Mouse (Mus musculus) liver, adult 2 months (tissue): ENCODE measurements at regions not wholly inside any gene's neighbourhood (a gene's known extent, or its start where the extent isn't known, plus 50 kb on each side); places are given as distances from the start of the nearest gene placed in this dataset.

Source experiments
- DNase-seq: peaks from one replicate; pipeline ENCODE4 v3.0.0-alpha.2; 2011; ENCODE audit warnings: low read depth, low spot score; ENCODE audit errors: extremely low read depth
- H3K27ac ChIP-seq: fragments of 200-500 bp; replicated peaks from 2 replicates; pipeline ENCODE4 v1.5.1; 2012; ENCODE audit warnings: low read depth, mild to moderate bottlenecking, control low read depth, inconsistent platforms, low read length; ENCODE audit not compliant: insufficient read depth
- H3K27me3 ChIP-seq: fragments of 200-500 bp; 2 replicates; pipeline ENCODE4 v1.6.1; 2012; ENCODE audit warnings: mild to moderate bottlenecking, moderate library complexity, low read length, inconsistent platforms; ENCODE audit not compliant: control insufficient read depth, insufficient read depth
- H3K36me3 ChIP-seq: fragments of 200-500 bp; 2 replicates; pipeline ENCODE4 v1.6.1; 2012; ENCODE audit warnings: low read length, inconsistent platforms; ENCODE audit not compliant: control insufficient read depth, insufficient read depth
- H3K4me1 ChIP-seq: fragments of 200-500 bp; 2 replicates; pipeline ENCODE4 v1.6.1; 2011; ENCODE audit warnings: low read length; ENCODE audit not compliant: control insufficient read depth, insufficient read depth
- H3K4me3 ChIP-seq: fragments of 200-500 bp; 2 replicates; pipeline ENCODE4 v1.5.1; 2011; ENCODE audit warnings: low read depth, mild to moderate bottlenecking, control low read depth, low read length, moderate library complexity; ENCODE audit not compliant: insufficient read depth
- H3K79me2 ChIP-seq: fragments of 200-500 bp; 2 replicates; pipeline ENCODE4 v1.6.1; 2012; ENCODE audit warnings: inconsistent platforms, mild to moderate bottlenecking, low read length, moderate library complexity; ENCODE audit not compliant: control insufficient read depth, insufficient read depth
- H3K9ac ChIP-seq: fragments of 200-500 bp; 2 replicates; pipeline ENCODE4 v1.6.1; 2012; ENCODE audit warnings: low read depth, mild to moderate bottlenecking, control low read depth, inconsistent platforms, low read length
- CTCF ChIP-seq: fragments of 200-500 bp; IDR thresholded peaks from 2 replicates; pipeline ENCODE4 v1.5.1; 2011; ENCODE audit warnings: low read depth, low read length, control low read depth
- POLR2A ChIP-seq: fragments of 200-500 bp; IDR thresholded peaks from 2 replicates; pipeline ENCODE4 v1.6.1; 2011; ENCODE audit warnings: low read length, control low read depth; ENCODE audit not compliant: insufficient read depth; ENCODE audit errors: extremely low read depth
- WGBS: fragments of 180-500 bp; shearing (Covaris S2); methylation state at CpG from one replicate; pipeline ENCODE4 v1.1.7; 2018; 5-methylcytosine and 5-hydroxymethylcytosine counted together

DNA sequence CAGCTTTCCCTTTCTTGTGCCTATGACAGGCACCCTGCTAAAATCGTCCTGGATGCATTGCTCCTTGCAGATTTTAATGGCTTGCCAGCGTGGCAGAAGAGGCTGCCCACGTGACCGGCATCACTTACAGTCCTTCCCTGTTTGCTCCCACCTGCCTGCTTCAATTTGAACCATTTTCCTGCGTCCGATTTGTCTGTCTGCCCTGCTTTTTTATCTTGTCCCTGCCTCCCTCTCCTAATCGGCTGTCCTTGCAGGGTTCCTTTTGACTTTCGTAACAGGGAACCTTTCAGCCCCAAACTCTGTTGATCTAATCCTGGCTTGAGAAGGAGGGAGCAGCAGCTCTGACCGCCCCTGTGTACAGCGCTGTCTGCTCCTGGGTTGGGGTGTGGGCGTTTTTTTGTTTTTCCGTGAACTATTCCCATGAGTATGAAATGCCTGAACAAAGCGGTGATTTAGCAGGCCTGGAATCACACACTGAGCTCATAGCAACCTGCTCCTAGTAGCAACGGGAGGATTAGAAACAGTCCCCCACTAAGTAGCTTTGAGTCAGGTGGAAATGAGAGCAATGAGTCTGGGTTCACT is 51.2 kb upstream of the Kif2a start:
- no peak overlapping the region for H3K27ac ChIP-seq
- DNase-seq, result peak; percentile 28
- no peaks in the 10 kb centered on the region for H3K27me3 ChIP-seq
- 0 out of 2 replicates have a peak, but pooled peaks cover 3% of the 10 kb centered on the region for H3K4me1 ChIP-seq
- H3K4me3 ChIP-seq, result no peak overlapping the region
- H3K79me2 ChIP-seq, result no peaks in the 10 kb centered on the region
- 16% methylated on average over 14 of the region's 14 CpGs for WGBS
- no peak overlapping the region for H3K9ac ChIP-seq
- no peak for TF ChIP-seq POLR2A
- no peak for TF ChIP-seq CTCF
- H3K36me3 ChIP-seq, result no peaks in the 10 kb centered on the region

DNA sequence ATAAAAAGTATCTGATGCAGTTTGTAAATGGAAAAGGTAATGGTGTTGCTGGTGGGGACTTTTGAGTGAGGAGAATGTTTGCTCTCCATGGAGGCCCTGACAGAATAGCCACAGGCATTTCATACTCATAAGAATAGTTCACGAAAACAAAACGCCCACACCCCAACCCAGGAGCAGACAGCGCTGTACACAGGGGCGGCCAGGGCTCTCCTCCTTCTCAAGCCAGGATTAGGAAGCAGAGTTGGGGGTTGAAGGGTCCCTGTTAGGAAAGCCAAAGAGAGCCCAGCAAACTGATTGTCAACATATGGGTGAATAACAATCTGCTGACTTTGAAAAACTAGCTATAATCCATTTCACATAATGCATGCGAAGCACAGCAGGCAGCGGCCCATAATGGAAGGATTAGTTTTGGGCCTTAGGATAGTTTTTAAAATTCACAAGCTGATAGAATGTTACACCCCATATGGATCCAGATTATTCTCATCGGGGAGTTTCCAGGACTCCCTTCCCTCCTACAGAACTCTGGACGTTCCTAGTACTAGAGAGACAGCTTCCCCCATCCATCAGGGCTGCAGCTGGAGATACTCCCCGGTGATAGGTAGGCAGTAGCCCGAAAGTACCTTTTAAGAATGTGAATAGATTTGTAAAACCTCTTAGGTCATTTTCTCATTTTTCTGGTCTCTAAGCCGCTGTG is 50.6 kb upstream of the Kif2a start:
- Histone ChIP-seq H3K27ac (no peak overlapping the region), H3K4me3 (no peak overlapping the region), H3K79me2 (no peaks in the 10 kb centered on the region), H3K36me3 (no peaks in the 10 kb centered on the region), H3K27me3 (no peaks in the 10 kb centered on the region), H3K9ac (no peak overlapping the region), H3K4me1 (0 out of 2 replicates have a peak, but pooled peaks cover 3% of the 10 kb centered on the region)
- WGBS, result 62% methylated on average over 11 of the region's 11 CpGs
- no peak for DNase-seq
- TF ChIP-seq POLR2A (no peak), CTCF (no peak)
